28 mouse cellular contexts compared by ENCODE assay signal in the genomic region with DNA sequence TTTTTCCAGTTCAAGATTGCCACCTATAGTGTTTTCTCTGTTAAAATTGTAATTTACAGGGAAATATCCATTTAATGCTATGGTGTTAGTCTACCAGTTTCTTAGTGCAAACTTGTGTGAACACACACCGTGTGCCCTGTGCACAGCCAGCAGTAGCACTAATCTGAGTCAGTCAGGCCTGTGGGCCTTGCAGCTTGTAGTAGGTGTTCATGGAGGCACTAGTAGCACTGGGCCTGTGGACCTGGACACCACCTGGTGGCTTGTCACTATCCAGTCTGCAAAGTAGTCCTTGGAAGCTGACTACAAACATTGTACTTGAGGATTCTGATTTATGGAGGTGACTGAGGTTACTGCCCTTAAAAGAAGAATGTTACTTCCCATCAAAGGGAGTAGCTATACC.
DNase-seq lines count a peak whose midpoint lies in the region; ATAC-seq and TF ChIP-seq lines count a peak whose summit lies in the region.
"Had no signal": no experiment of that assay in that cellular context is flagged by ENCODE, and none has a peak within 500 bp of the region (broad histone marks: within the 10 kb centered on the region; RNA-seq: fewer than 3 reads in every experiment).

No protein-coding gene starts in this region.

- no peak overlapping the region for H3K4me2 ChIP-seq in hindbrain, embryonic 11.5 days (replicated peaks; ENCODE audit: low read depth, low read length)
- H3K4me2 ChIP-seq in midbrain, embryonic 11.5 days: no peak overlapping the region
- H3K4me2 ChIP-seq in midbrain, embryonic 15.5 days: no peak overlapping the region
- H3K4me2 ChIP-seq in liver, postnatal 0 days (ENCODE audit: low read depth, low read length): no peak overlapping the region
- H3K4me2 ChIP-seq: forebrain, embryonic 13.5 days; heart, embryonic 12.5 days; heart, embryonic 15.5 days; hindbrain, embryonic 13.5 days; intestine, embryonic 15.5 days had no signal

- DNase-seq in hindbrain, embryonic 11.5 days (ENCODE audit: low spot score): no peak
- DNase-seq in hindbrain, embryonic 10.5 days (ENCODE audit: low spot score): no peak
- DNase-seq in midbrain, embryonic 11.5 days (ENCODE audit: low spot score, missing footprints): no peak
- DNase-seq in embryo, embryonic 10.5 days (ENCODE audit: low spot score): peak; percentile 34
- DNase-seq in mesoderm, embryonic 11.5 days (ENCODE audit: low read depth, low spot score): peak; percentile 31
- DNase-seq in liver, postnatal 0 days: no peak
- DNase-seq: adrenal gland, adult 8-10 months; adrenal gland, postnatal 25 days; cerebellum, adult 11-12 months; cerebellum, adult 8-10 months; cerebellum, postnatal 10 days; cerebellum, postnatal 36 days; forebrain, postnatal 0 days; gastrocnemius, adult 2 months; gastrocnemius, postnatal 14 days; heart, adult 18-20 months; heart, postnatal 14 days; heart, postnatal 4 days had no signal

- no peak overlapping the region for H3K4me3 ChIP-seq in hindbrain, embryonic 11.5 days (ENCODE audit: low read depth, low read length)
- no peak overlapping the region for H3K4me3 ChIP-seq in hindbrain, embryonic 10.5 days
- no peak overlapping the region for H3K4me3 ChIP-seq in midbrain, embryonic 11.5 days (ENCODE audit: low read depth, low read length)
- H3K4me3 ChIP-seq in midbrain, embryonic 15.5 days: no peak overlapping the region
- H3K4me3 ChIP-seq in liver, postnatal 0 days (ENCODE audit: low read depth, low read length): no peak overlapping the region
- H3K4me3 ChIP-seq: forebrain, embryonic 10.5 days; forebrain, embryonic 13.5 days; gastrocnemius, adult 2 months; heart, embryonic 12.5 days; heart, embryonic 15.5 days; hindbrain, embryonic 13.5 days; intestine, embryonic 15.5 days had no signal

- no peaks in the 10 kb centered on the region for H3K4me1 ChIP-seq in hindbrain, embryonic 11.5 days (replicated peaks; ENCODE audit: control insufficient read depth, insufficient read depth, low read length)
- peaks cover 14% of the 10 kb centered on the region for H3K4me1 ChIP-seq in hindbrain, embryonic 10.5 days (replicated peaks)
- H3K4me1 ChIP-seq in midbrain, embryonic 11.5 days (ENCODE audit: control insufficient read depth, insufficient read depth, low read length): no peaks in the 10 kb centered on the region
- H3K4me1 ChIP-seq in midbrain, embryonic 15.5 days: no peaks in the 10 kb centered on the region
- H3K4me1 ChIP-seq in liver, postnatal 0 days (ENCODE audit: insufficient read depth): no peaks in the 10 kb centered on the region
- H3K4me1 ChIP-seq: forebrain, embryonic 13.5 days; heart, embryonic 12.5 days; heart, embryonic 15.5 days; intestine, embryonic 15.5 days had no signal

- WGBS in hindbrain, embryonic 11.5 days: 90% methylated on average over 1 of the region's 1 CpGs
- WGBS in hindbrain, embryonic 10.5 days: 90% methylated on average over 1 of the region's 1 CpGs
- WGBS in midbrain, embryonic 11.5 days: 90% methylated on average over 1 of the region's 1 CpGs
- WGBS in midbrain, embryonic 15.5 days: 100% methylated on average over 1 of the region's 1 CpGs
- 93% methylated on average over 1 of the region's 1 CpGs for WGBS in liver, postnatal 0 days (ENCODE audit: insufficient replicate concordance)

- peak; percentile 43; the same call in 1 of the 2 replicates for ATAC-seq in hindbrain, embryonic 11.5 days (ENCODE audit: low FRiP score)
- ATAC-seq in midbrain, embryonic 11.5 days (ENCODE audit: low FRiP score): 0 out of 2 replicates have a peak, but pooled peaks have one; percentile 52
- ATAC-seq in midbrain, embryonic 15.5 days (replicated peaks): no peak
- ATAC-seq in liver, postnatal 0 days: no peak
- ATAC-seq: activated CD4-positive, CD25-positive, alpha-beta regulatory T cell, adult 4 months; CD4-positive, CD25-positive, alpha-beta regulatory T cell, adult 4 months; forebrain, embryonic 13.5 days; forebrain, postnatal 0 days; hindbrain, embryonic 16.5 days had no signal

- no peak for TF ChIP-seq CTCF in liver, postnatal 0 days (IDR thresholded peaks at IDR 0.05; ENCODE audit: low read depth)

- H3K27ac ChIP-seq in hindbrain, embryonic 11.5 days (ENCODE audit: low read depth, low read length): no peak overlapping the region
- H3K27ac ChIP-seq in hindbrain, embryonic 10.5 days: no peak overlapping the region
- H3K27ac ChIP-seq in midbrain, embryonic 11.5 days (ENCODE audit: low read depth, low read length): no peak overlapping the region
- H3K27ac ChIP-seq in midbrain, embryonic 15.5 days: no peak overlapping the region
- H3K27ac ChIP-seq in liver, postnatal 0 days (ENCODE audit: low read depth): no peak overlapping the region
- H3K27ac ChIP-seq: forebrain, embryonic 10.5 days; forebrain, embryonic 13.5 days; gastrocnemius, adult 2 months; heart, embryonic 15.5 days; hindbrain, embryonic 13.5 days; intestine, embryonic 15.5 days had no signal

- no peaks in the 10 kb centered on the region for H3K36me3 ChIP-seq in hindbrain, embryonic 11.5 days (ENCODE audit: control insufficient read depth, insufficient read depth, low read length)
- no peaks in the 10 kb centered on the region for H3K36me3 ChIP-seq in hindbrain, embryonic 10.5 days
- H3K36me3 ChIP-seq in midbrain, embryonic 11.5 days (ENCODE audit: control insufficient read depth, insufficient read depth, low read length): no peaks in the 10 kb centered on the region
- no peaks in the 10 kb centered on the region for H3K36me3 ChIP-seq in midbrain, embryonic 15.5 days (replicated peaks)
- H3K36me3 ChIP-seq in liver, postnatal 0 days (replicated peaks; ENCODE audit: insufficient read depth, low read length): no peaks in the 10 kb centered on the region
- H3K36me3 ChIP-seq: forebrain, embryonic 10.5 days; heart, embryonic 12.5 days; heart, embryonic 15.5 days; hindbrain, embryonic 13.5 days; intestine, embryonic 15.5 days had no signal

- no peak for TF ChIP-seq EP300 in liver, postnatal 0 days (IDR thresholded peaks at IDR 0.05; ENCODE audit: low read depth)

- no peaks in the 10 kb centered on the region for H3K27me3 ChIP-seq in hindbrain, embryonic 11.5 days (ENCODE audit: control insufficient read depth, insufficient read depth, low read length)
- no peaks in the 10 kb centered on the region for H3K27me3 ChIP-seq in hindbrain, embryonic 10.5 days (ENCODE audit: insufficient read depth, poor library complexity, severe bottlenecking)
- H3K27me3 ChIP-seq in midbrain, embryonic 11.5 days (ENCODE audit: control insufficient read depth, insufficient read depth, low read length): no peaks in the 10 kb centered on the region
- no peaks in the 10 kb centered on the region for H3K27me3 ChIP-seq in midbrain, embryonic 15.5 days (replicated peaks)
- H3K27me3 ChIP-seq in liver, postnatal 0 days (ENCODE audit: insufficient read depth, low read length): no peaks in the 10 kb centered on the region
- H3K27me3 ChIP-seq: forebrain, embryonic 13.5 days; heart, embryonic 12.5 days; heart, embryonic 15.5 days; hindbrain, embryonic 13.5 days; intestine, embryonic 15.5 days had no signal

- no peak overlapping the region for H3K9ac ChIP-seq in hindbrain, embryonic 11.5 days (ENCODE audit: low read depth, low read length)
- H3K9ac ChIP-seq in midbrain, embryonic 11.5 days (ENCODE audit: low read length): no peak overlapping the region
- no peak overlapping the region for H3K9ac ChIP-seq in midbrain, embryonic 15.5 days
- no peak overlapping the region for H3K9ac ChIP-seq in liver, postnatal 0 days (replicated peaks)
- H3K9ac ChIP-seq: forebrain, embryonic 13.5 days; forebrain, postnatal 0 days; heart, embryonic 12.5 days; heart, embryonic 15.5 days; hindbrain, embryonic 13.5 days; intestine, embryonic 15.5 days had no signal

- H3K9me3 ChIP-seq in hindbrain, embryonic 11.5 days (ENCODE audit: control insufficient read depth, low read length): no peaks in the 10 kb centered on the region
- H3K9me3 ChIP-seq in hindbrain, embryonic 10.5 days: peaks cover 4% of the 10 kb centered on the region; the same call in 1 of the 2 replicates
- H3K9me3 ChIP-seq in midbrain, embryonic 11.5 days (ENCODE audit: control insufficient read depth, low read length): no peaks in the 10 kb centered on the region
- no peaks in the 10 kb centered on the region for H3K9me3 ChIP-seq in midbrain, embryonic 15.5 days
- H3K9me3 ChIP-seq in liver, postnatal 0 days (ENCODE audit: low read length): no peaks in the 10 kb centered on the region
- H3K9me3 ChIP-seq: forebrain, embryonic 10.5 days; forebrain, embryonic 13.5 days; heart, embryonic 15.5 days; hindbrain, embryonic 13.5 days; intestine, embryonic 15.5 days had no signal

Comparison
In these comparisons a context has a peak if more than half of its experiments do, and no peak if none do; other contexts are left out.
1. ATAC-seq: peak in hindbrain, embryonic 11.5 days (single experiment) and midbrain, embryonic 11.5 days (single experiment); none in midbrain, embryonic 15.5 days (single experiment) and liver, postnatal 0 days (single experiment).
2. DNase-seq: peak in embryo, embryonic 10.5 days (single experiment) and mesoderm, embryonic 11.5 days (single experiment); none in hindbrain, embryonic 11.5 days (single experiment), hindbrain, embryonic 10.5 days (single experiment), midbrain, embryonic 11.5 days (single experiment) and liver, postnatal 0 days (single experiment).